Mouse (Mus musculus) lung, postnatal 14 days (tissue): ENCODE measurements around the gene Prkab2.
A peak's percentile ranks its signal among the peaks of the same experiment; 100 is the strongest.

Experiments used
- DNase-seq: peaks from one replicate; pipeline ENCODE4 v3.0.0; 2021

Prkab2 gene

DNA sequence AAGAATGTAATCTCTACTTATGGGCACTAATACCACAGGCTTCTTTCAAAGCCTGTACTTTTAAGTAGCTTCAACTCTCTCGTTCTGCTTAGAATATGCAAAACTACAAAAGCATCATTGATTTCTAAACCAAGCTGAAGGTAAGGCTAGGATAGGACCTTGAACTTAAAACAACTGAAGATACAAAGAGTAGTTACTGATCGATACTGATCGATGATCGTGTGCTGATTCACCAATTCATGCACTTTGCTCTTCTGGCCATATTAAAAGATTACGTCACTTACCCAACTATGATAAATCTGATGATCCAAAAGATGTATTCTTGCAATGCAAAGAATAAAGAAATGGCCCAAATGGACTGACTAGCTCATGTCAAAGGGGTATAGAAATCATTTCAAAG is 4.2 kb upstream of the Prkab2 start:
- no peak for DNase-seq

DNA sequence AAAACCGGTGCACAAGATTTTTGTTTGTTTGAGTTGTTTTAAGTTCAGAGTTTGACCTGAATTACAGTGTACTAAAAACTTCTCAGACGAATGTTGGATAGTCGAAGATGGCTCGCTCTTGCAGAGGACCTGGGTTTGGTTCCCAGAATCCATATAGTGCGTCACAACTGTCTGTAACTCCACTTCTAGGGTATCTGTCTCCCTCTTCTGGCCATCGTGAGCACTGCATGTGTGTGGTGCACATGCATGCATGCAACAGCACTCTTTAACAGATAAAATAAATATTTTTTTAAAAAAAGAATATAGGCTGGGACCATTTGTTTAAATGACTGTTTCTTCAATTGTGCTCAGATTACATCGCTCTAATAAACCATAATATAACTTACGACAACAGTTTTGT is 3.1 kb upstream of the Prkab2 start:
- DNase-seq, result peak; percentile 28

DNA sequence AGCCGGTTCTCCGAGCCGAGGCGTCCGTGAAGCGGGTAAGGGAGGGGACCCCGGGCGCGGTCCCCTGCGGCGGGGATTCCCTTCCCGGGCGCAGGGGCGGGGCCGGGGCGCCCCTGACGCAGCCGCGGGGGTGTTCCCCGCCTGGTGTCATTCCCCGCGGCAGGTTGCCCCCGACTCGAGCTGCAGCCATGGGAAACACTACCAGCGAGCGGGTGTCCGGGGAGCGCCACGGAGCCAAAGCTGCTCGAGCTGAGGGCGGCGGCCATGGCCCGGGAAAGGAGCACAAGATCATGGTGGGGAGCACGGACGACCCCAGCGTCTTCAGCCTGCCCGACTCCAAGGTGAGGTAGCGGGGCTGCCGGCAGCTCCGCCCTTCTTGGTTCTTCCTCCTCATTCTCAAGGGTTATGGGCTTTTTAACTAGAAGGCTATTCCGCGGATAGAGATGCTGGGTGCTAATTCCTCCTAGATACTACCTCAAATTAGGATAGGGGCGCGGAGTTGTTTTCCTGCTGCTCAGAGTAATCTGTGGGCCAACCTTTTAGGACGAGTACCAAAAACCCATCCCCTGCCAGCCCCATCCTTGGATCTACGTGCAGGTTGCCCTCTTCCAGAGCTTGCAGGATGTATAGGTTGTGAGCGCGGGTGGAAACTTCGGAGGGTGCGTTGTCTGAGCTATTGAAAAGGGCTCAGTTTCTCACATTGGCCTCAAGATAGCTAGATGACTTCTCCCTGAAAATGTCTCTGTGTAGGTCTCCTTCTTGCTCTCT is 617 bp downstream of the Prkab2 start:
- DNase-seq, result no peak

DNA sequence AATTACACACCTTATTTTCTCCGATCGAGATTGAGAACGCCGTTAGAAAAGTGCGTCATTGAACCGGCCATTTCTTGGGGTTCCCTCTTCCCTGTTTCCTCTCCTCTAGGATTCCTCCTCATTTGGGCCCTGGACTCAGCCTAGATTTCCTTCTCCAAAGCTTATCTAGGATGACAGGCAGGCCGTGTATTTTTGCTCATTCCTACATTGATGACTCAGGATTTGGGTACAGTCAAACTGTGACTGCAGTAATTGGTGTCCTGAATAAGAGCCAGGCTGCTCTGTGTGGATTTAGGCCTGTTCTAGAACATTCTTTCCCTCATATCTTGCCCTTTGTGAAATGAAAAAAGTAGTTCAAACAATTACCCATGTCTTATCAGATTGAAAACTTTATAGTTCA is 1.8 kb downstream of the Prkab2 start:
- DNase-seq, result no peak

DNA sequence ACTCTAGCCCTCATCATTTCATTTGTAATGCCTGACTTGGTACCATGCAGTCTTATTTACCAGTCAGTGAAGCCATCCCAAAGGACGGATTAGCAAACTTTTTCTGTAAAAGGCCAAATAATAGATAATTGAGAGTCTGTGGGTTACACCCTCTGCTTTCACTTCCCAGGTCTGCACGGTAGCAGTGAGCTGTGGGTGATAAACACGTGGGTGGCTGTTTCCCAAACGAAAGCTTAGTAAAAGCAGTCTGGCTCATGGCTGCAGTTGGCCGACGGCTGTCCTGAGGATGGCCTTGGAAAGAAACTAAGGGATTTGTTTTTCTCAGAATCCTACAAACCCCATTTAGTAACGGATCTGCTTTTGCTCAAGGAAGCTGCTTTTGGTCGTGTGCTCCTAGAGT is 3.2 kb downstream of the Prkab2 start:
- DNase-seq, result no peak

DNA sequence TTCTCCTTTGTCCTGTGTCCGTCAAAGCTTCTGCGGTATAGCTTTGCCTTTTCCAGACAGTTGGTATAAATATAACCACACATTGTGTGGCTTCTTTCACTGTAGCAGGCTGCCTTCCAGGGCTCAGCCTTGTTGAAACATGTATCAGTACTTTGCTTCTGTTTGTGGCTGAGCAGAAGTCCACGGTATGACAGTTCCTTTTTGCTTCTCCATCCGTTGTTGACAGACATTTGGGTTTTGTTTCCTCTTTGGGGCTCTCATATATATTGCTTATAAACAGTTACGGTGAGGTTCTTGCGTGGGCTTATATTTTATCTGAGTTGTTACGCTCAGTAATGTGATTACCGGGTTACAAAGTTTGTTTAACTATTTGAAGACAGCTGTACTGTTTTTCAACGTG is 7.5 kb downstream of the Prkab2 start:
- DNase-seq, result no peak

DNA sequence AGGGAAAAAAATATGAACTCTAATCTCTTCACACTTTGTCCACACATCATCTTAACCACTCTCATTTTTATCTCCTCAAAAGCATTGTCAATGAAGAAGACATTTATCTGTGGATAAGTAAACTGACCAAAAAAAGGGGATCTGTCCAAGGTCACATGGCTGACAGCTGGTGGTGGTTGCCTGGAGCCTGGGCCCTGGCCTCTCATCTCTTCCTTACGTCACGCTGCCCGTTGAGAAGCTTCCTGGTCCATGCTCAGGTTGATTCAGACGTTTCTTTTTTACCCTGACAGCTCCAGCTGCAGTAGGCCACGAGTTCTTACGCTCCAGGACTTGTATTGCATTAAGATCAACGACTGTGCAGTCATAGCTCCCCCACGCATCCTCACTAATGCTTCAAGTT is 8.2 kb downstream of the Prkab2 start:
- no peak for DNase-seq

DNA sequence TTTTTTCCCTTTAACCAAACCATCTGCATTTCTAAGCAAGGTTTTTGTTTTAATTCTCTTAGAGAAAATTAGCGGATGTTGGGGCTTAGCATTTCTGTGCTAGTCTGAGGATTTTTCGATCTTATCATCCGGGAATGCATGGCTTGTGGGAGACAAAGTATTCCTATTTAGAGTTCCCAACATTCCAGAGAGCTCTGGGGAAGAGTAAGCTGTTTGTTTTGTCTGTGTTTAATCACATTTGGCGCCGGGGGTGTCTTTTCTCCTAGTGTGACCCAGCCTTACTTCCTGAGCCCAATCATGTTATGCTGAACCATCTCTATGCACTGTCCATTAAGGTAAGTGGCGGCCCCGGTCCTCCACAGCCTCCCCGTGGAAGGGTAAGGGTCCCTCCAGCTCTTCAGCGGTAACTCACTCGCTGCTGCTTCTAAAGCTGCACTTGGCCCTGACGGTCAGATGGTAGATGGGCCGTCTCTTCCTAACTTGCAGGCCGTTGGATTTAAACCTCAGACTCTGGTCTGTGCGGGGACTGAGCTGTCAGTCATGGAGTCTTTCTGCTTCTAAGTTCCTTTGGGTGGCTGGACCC is 9.2 kb downstream of the Prkab2 start:
- no peak for DNase-seq

DNA sequence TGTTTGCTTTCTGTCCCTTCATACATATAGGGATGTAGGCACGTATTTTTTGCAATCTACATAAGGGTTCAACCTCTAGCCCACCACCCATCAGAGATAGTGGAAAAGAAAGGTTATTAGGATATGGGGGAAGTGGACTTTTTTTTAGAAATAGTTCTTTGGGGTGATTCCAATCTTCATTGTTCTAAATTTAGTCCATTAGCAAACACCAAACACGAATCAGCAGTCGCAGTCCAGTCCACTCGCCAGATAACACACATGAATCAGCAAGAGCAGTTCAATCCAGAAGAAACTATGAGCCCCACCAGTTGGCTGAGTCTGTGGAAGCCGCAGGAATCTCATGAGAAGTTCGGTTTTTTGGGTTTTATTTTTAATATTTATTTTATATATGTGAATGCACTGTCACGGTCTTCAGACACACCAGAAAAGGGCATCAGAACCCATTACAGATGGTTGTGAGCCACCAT is 16.7 kb downstream of the Prkab2 start, which contains the start of gene Gm17651:
Gm17651 (minus strand) TSS at position 51 of the 467 bp plus-strand sequence.
- no peak for DNase-seq

DNA sequence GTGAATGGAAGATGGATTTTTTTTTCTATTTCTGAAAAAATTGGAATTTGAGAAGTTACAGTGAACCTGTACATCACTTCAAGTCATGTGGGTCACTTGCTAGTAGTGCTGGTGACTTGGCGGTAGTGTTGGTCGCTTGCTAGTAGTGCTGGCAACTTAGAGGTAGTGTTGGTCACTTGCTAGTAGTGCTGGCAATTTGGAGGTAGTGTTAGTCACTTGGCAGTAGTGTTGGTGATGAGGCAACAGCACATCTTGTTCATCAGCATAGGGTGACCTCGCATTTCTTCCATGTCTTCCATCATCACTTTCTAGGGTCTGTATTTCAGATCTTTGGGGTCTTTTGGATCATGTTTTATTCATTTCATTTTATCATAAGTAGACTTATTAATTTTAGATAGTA is 18.1 kb downstream of the Prkab2 start:
- DNase-seq, result no peak

DNA sequence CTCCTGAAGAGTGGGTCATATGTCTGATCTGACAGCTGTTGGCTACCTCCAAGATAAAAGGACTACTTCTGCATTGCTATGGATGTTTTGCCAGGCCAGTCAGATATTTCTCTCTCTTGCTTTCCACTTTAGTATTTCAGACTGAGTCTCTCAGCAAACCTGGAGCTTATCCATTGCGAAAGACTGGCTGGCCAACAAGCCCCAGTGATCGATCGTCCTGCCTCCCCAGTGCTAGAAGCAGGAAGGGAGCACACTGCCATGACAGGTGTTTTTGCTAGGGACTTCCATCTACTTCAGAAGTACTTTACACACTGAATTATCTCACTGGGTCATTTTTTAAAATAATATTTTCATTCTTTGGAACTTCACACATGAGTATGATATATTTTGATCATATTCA is 20.4 kb downstream of the Prkab2 start:
- no peak for DNase-seq

DNA sequence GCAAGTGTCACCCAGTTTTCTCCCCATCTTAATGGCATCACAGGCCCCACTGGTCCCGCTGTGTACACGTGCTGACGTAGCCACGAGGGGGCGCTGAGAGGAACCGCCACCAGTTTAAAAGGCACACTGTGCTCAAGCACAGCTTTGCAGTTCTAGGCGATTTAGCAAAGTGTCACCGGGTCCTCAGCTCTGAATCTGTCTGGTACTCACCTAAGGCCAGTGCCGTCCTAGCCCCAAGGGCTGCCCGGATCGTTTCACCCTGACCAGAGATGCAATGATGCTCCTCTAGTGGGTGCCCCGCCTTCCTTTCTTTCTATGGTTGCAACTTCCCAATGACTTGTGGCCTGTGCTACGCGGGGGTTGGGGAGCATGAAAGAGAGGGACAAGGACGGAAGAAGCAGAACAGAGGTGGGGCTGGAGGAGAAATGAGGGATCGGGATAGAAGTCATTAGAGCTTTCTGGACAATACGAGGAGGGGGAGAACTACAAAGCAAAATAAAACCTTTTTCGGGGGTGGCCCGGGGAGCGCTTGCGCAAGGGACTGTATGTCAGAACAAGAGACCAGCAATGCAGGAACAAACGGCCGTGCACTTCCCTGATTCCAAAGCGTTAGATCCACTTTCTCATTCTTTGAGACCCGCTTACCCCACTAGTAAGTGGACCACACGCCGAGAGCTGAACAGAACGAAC is 22.8 kb downstream of the Prkab2 start:
- peak; percentile 87 for DNase-seq

DNA sequence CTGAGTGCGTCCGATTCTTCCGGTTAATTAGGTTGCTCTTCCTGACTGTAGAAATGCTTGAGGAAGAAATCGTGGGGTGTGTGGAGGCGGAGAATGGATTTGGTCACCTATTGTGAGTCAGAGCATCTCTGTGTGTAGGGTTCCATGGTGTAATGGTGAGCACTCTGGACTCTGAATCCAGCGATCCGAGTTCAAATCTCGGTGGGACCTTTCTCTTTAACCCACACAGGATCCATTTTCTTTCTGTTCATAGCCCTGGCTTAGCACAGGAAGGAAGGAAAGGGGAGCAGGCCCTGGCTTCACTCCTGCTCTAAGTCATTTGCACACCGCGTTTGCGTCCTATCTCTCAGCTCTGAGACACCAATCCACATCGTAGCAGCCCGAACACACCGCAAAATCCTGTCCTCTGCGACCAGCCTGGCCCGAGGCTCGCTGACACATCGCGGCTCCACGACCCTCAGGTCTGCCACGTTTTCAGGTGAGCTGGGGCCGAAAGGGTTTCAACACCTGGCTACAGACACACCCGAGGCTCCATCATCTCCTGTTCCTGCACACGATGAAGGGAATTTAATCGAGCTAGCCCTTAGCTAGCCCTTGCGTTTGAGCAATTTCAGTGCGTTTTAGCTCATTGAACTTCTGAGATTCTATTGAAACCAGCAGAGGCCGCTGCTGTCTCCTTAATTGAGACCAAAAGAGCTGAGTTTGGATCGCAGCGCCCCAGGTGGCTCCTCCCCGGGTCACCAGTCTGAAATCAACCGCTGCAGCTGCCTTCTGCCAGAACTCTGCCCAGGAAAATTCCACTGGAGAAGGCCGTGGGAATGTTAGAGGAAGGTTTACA is 23.5 kb downstream of the Prkab2 start:
- peak; percentile 77 for DNase-seq

DNA sequence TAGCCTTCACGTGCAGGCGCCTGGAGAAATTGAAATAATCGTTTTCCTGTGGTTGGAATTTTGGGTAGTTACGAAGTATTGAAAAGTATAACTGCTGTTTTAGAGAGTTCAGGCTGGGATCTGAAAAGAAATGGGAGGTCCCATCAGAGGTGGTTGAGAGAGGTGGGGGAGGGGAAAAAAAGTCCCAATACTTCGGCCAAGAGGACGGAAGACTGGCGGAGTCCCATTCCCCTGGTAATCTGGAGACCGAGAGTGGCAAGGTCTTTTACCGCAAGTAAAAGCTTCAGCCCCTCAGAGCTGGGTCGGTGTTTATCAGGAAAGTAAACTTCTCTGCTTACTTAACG is 24.1 kb downstream of the Prkab2 start:
- DNase-seq, result no peak

DNA sequence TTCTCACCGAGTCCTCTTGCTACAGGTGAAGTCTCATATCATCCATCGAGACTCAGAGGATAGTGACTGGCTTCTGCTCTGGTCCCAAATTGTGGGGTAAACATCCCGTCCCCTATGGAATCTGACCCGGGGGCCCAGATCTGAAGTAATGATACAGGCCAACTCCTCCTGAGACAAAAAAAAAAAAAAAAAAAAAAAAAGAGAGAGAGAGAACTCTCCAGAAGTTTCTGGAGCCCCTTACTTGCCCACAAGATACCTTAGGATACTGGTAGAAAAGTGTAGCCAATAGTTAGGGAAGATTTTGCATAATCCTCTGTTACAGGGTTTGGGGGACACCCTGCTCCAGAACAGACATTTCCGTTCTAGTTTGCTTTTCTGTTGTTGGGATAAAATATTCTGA is 24.6 kb downstream of the Prkab2 start:
- DNase-seq, result no peak

DNA sequence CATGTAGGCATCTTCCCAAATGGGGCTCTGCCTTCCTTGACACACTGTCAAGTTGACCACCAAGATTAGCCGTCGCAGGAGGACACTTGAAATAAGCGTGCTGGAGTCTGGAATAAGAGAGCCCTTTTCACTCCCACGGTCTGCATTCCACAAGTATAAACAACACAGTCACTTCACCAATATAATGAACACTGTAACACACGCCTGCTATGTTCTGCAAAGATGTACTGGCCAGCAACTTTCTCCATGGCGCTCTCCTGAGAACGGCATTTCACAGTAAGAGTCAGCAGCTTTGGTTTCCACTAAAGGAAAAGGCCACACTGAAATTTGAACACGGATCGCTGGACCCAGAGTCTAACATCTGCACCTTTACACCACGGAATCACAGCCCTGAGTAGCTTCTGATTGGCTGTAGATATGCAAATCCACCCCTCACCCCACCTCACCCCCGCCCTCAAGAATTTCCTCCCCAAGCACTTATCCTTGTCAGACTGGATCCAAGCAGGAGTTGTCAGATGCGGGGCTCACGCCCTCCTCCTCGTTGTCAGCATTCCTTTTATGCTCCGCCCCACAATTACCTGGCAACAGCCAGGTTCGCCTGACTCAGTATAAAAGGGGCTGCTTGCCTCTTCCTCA is 25.7 kb downstream of the Prkab2 start:
- peak; percentile 45 for DNase-seq

DNA sequence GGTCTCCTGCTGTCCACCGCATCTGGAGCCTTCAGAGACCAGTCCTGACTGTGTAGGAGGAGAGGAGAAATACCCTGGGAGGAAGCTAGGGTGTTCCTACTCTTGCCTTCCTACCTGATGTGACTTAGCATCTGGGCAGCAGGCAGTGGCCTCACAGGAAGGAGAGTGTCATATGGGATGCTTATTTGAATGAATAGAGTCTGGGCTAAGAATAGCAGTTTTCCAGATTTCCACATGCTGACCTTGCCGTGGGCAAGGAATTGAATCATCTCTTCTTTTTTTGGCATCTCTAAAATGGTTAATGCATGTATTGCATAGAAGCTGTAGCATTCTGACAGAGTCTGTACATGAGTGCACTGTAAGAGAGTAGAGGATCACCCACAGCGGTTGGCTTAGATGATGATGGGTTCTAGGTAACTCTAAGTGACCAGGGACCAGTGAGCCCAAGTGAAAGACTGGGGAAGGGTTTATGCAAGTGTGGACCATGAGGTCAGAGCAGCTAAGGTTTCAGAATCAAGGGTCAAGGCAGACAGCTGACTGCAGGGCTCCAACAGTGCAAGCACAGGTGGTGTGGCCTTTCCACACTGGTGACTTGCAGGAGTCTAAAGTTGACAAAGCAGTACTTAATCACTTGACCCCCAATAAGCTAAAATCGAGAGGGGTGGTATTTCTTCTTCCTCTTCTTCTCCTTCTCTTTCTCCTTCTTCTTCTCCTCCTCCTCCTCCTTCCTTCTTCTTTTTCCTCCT is 28.6 kb downstream of the Prkab2 start:
- DNase-seq, result no peak

DNA sequence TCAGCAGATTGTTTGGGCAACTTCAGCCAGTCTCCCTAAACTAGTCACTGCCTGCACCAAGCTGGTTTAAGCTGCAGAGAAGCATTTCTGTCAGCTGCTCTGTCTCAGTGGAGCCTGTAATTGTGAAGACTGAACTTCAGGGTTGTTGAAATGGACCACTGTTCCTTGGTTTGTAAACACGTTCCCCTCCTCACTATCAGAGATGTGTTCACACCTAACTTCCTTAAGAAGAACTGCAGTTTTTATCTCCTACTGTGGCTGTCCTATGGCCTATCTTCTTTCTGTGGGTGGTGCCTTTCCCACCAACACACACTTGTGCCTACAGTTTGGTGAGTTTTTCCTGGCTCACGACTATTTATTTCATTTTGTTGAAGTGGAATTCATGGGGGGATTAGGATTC is 31.3 kb downstream of the Prkab2 start:
- DNase-seq, result no peak

DNA sequence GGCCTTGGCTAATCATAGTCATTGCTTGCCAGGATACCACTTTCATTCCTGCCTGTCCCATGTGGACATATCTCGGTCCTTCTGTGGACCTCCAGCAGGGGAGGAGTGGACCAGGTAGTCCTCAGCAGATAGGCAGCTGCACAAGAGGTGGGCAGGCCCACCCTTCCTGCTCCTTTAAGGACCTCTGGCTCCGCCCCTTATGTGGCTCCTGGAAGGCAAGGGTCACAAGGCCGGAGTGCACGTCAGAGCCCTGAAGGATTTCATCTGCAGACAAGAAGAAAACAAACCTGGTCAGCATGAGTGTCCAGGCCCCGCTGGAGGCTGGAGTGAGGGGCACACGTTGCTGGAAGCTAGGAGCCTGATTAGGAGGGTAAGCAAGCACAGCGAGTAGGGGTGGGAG is 32.6 kb downstream of the Prkab2 start:
- DNase-seq, result no peak

DNA sequence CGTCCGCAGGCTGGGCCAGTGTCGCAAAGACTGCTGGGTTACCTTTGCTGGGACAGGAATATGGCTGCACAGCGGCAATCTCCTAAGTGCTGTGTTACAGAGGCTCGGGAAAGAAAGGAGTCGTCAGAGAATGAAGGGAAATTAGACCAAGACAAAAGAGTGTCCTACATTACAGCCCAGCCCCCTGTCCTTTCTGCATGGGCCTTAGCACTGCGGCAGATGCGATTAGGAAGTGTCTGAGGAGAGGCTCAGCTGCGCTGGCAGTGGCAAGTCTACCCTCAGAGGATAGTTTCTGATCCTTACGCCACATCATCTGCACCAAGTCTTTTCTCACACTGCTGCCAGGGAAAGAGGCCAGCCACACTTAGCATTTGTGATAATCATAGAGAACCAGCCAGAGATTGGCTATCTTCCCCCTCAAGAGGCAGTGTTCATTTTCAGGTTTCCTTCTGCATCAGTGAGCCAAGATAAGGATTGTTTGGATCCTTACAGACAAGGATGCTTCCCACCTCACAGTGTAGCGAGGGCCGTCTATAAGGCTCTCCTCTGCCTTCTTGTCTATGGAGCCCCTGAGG is 33.5 kb downstream of the Prkab2 start:
- no peak for DNase-seq

DNA sequence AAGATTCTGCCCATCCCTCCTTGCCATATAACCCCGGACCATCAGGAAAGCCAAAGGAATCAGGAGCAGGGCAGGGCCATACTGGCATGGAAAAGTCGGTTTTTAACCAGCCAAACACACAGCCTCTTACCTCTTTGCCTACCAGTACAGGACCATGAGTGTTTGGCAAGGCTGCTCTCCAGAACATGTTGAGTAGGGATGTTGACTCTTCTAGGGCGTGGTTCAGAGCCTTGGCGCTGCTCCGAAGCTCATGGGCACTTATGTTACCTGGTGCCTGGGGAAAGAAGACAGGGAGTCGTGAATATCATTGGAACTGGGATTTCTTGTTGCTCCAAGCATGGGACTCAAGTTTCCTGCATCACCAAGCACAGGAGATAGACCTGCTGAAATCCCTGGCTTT is 35.8 kb downstream of the Prkab2 start:
- DNase-seq, result peak; percentile 20

DNA sequence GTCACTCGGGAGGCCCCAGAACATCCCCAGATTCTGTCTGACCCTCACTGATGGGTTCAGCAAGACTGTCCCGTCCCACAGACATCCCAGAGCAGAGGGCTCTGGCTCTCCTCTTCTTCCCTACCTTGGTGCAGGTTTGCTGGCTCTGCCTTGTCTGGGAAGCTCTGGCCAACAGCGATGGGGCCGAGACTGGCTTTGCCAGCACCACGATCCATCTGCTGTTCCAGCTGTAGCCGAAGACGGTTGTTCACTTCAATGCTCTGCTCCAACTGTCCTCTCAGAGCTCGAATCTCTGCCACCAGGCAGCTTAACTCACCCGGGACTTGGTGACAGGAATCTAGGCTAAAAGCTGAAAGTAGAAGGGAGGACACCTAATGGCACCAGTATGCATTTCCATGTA is 38.9 kb downstream of the Prkab2 start:
- DNase-seq, result no peak
